Mouse (Mus musculus): Measurements from ENCODE around the gene Nol11. TPM values are rescaled to one million over a fixed set of nuclear protein-coding genes. Genes with fewer than 3 reads are reported as not detected.
A peak's percentile ranks its signal among the peaks of the same experiment; 100 is the strongest.

Nol11 gene
- total and polyA plus RNA-seq, 3 experiments: 62.1 to 172 (median 109) TPM

GRCm38 (mm10) chr11:107124327-107124731 lies 64.9 kb downstream of the Nol11 start:
- H3K79me2 ChIP-seq (replicated peaks; ENCODE audit: control insufficient read depth, extremely low read depth, insufficient read depth, poor library complexity, severe bottlenecking): peaks cover 78% of the 10 kb centered on the region
- H3K36me3 ChIP-seq (replicated peaks in 1 of 2; ENCODE audit: control insufficient read depth in 1 of 2, insufficient read depth in 1 of 2, low read length in 1 of 2): peaks cover 0 to 37% of the 10 kb centered on the region in 2 experiments
- in situ Hi-C loops (cut with MboI; ENCODE audit: low pct_ligation_motif_present, low pct_unique_long_range_greater_than_20kb, low sequenced_read_pairs): no loop called here
- 0 out of 2 replicates have a peak overlapping the region, but pooled peaks have one; percentile 13 for H3K4me2 ChIP-seq (ENCODE audit: insufficient read depth, low read depth, poor library complexity, severe bottlenecking)
- H3K9ac ChIP-seq (ENCODE audit: insufficient read depth, low read depth): no peak overlapping the region
- dilution Hi-C loops (cut with MboI; ENCODE audit: extremely low pct_ligation_motif_present, extremely low pct_unique_long_range_greater_than_20kb, low sequenced_read_pairs): no loop called here
- no peaks in the 10 kb centered on the region for H3K9me3 ChIP-seq (replicated peaks; ENCODE audit: low read length)
- no peak overlapping the region for H3K4me3 ChIP-seq (replicated peaks in 1 of 3; ENCODE audit: low read depth in 2 of 3, low read length in 2 of 3, poor library complexity in 1 of 3)
- no peak overlapping the region for H3K27ac ChIP-seq (ENCODE audit: insufficient read depth, low read depth)
- TF ChIP-seq MEF2A (IDR thresholded peaks at IDR 0.05; ENCODE audit: borderline replicate concordance, low read depth, low read length) (no peak), NELFE (IDR thresholded peaks at IDR 0.05; ENCODE audit: low read depth, low read length) (no peak), TBP (conservative IDR thresholded peaks at IDR 0.05; ENCODE audit: low read depth, low read length) (no peak), MAZ (IDR thresholded peaks at IDR 0.05; ENCODE audit: low read depth, low read length) (no peak), JUND (conservative IDR thresholded peaks at IDR 0.05; ENCODE audit: low read depth, low read length) (no peak), CTCF (conservative IDR thresholded peaks at IDR 0.05 in 1 of 2, IDR thresholded peaks at IDR 0.05 in 1 of 2; ENCODE audit: low read depth in 2 of 2, low read length in 2 of 2) (no peak), GABPA (IDR thresholded peaks at IDR 0.05; ENCODE audit: insufficient replicate concordance, low read depth, low read length) (no peak), SMC3 (IDR thresholded peaks at IDR 0.05; ENCODE audit: low read depth, low read length) (no peak), HCFC1 (IDR thresholded peaks at IDR 0.05; ENCODE audit: low read depth, low read length) (no peak), ZC3H11A (IDR thresholded peaks at IDR 0.05; ENCODE audit: low read depth, low read length) (no peak), MAX (IDR thresholded peaks at IDR 0.05; ENCODE audit: low read length) (peak; percentile 88), POLR2AphosphoS2 (IDR thresholded peaks at IDR 0.05; ENCODE audit: low read depth, low read length) (no peak), SIN3A (IDR thresholded peaks at IDR 0.05; ENCODE audit: low read length) (0 out of 2 replicates have a peak, but pooled peaks have one; percentile 60), JUN (IDR thresholded peaks at IDR 0.05; ENCODE audit: insufficient read depth, low read depth, low read length) (no peak), CHD2 (IDR thresholded peaks at IDR 0.05; ENCODE audit: low read length) (no peak), KAT2A (IDR thresholded peaks at IDR 0.05; ENCODE audit: insufficient replicate concordance, low read length) (no peak), EP300 (IDR thresholded peaks at IDR 0.05; ENCODE audit: low read length) (no peak), USF2 (conservative IDR thresholded peaks at IDR 0.05; ENCODE audit: low read depth, low read length) (no peak), MYC (IDR thresholded peaks at IDR 0.05; ENCODE audit: low read depth, low read length) (peak; percentile 83; the same call in 1 of the 2 replicates), POLR2A (IDR thresholded peaks at IDR 0.05; ENCODE audit: low read depth, low read length) (no peak), RCOR1 (conservative IDR thresholded peaks at IDR 0.05; ENCODE audit: low read depth, low read length) (no peak), ZNF384 (IDR thresholded peaks at IDR 0.05; ENCODE audit: low read depth, low read length) (no peak), UBTF (IDR thresholded peaks at IDR 0.05; ENCODE audit: low read depth, low read length) (no peak), E2F4 (IDR thresholded peaks at IDR 0.05; ENCODE audit: insufficient replicate concordance, low read depth, low read length) (no peak), RAD21 (IDR thresholded peaks at IDR 0.05; ENCODE audit: low read depth, low read length) (no peak), IRF4 (IDR thresholded peaks at IDR 0.05; ENCODE audit: low read depth, low read length) (no peak), MXI1 (IDR thresholded peaks at IDR 0.05; ENCODE audit: low read depth, low read length) (peak; percentile 83), ELF1 (IDR thresholded peaks at IDR 0.05; ENCODE audit: low read depth, low read length) (peak; percentile 36), ZKSCAN1 (IDR thresholded peaks at IDR 0.05; ENCODE audit: borderline replicate concordance, low read depth, low read length) (no peak), PAX5 (IDR thresholded peaks at IDR 0.05; ENCODE audit: low read length) (no peak), ZMIZ1 (IDR thresholded peaks at IDR 0.05; ENCODE audit: low read depth, low read length) (no peak), USF1 (IDR thresholded peaks at IDR 0.05; ENCODE audit: low read depth, low read length) (peak; percentile 46), BHLHE40 (IDR thresholded peaks at IDR 0.05; ENCODE audit: low read depth, low read length) (peak; percentile 83), ETS1 (conservative IDR thresholded peaks at IDR 0.05; ENCODE audit: low read depth, low read length) (no peak)
- peaks cover 12 to 63% of the 10 kb centered on the region in 2 experiments for H3K4me1 ChIP-seq (ENCODE audit: control insufficient read depth in 1 of 2, insufficient read depth in 2 of 2)
- H3K27me3 ChIP-seq (replicated peaks): no peaks in the 10 kb centered on the region
- DNase-seq (ENCODE audit: extremely low read depth): peak; percentile 78
